Mouse (Mus musculus): Measurements from ENCODE around the gene Trcg1.
"Not testable (repeated sequence)": the region's sequence is repeated elsewhere in the genome, so short reads cannot be mapped to it uniquely, and the experiment has no call there.

The Trcg1 gene

GRCm38 (mm10) chr9:57236256-57236655 is at the start of gene Trcg1:
Gene Trcg1, plus strand, starts transcription at chr9:57236556.
- DNase-seq = no peak

- no peak for DNase-seq
Measured at GRCm38 (mm10) chr9:57196708-57197107, 39.6 kb upstream of the Trcg1 start.

DNA sequence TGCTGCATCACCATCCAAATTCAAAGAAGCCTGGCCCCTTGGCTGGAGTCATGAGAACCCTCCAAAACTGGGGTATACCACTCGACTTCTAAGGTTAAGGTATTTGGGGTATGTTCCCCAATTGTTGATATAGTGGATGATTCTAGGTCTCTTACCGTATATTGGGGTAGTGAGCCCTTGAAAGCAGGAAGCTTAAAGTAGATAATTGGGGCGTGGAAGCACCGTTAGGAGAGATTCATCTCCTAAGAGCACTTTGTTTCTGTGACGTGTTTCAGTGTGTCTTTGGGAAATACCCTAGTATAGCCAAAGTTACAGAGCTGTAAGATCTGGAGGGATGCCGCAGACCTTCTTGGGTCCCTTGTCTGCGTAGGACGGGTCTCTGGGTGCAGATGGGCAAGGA is 38.9 kb upstream of the Trcg1 start:
- no peak for DNase-seq

DNA sequence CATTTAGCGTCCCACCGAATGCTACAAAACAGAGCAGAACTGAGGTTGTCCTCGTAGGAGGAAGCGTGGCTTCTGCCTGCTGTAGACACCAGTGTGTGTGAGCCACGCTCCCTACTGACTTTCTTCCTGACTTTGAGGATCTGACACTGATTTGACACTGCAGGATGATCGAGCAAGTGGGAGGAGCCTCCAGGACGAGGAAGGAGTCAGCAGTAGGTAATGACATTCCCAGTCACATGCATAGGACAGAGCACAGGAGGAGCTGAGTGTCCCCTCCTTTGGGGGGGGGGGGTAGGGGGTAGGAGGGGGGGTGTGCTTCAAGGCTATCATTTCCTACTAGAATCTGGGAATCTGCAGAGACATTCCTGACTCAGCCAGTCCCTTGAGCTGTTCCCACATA is 33.4 kb upstream of the Trcg1 start:
- no peak for DNase-seq

DNA sequence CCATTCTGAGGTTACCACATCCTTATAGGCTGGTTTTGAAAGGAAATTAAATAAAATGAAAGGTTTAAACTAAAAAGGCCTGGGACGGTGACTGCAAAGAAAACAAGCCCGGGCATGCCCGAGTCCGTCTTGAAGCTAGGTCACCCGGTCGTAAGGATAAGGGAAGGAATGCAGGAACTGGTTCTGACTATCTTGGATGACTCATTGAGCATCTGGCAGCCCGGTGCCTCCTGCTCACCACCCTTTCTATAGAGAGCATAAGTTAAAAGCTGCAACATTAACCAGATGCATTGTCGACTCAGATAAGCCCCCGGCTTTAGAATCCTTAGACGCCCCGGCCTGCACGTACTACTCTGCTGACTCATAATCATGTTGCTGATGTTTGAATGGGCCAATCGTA is 32.8 kb upstream of the Trcg1 start:
- not testable (repeated sequence) for DNase-seq

DNA sequence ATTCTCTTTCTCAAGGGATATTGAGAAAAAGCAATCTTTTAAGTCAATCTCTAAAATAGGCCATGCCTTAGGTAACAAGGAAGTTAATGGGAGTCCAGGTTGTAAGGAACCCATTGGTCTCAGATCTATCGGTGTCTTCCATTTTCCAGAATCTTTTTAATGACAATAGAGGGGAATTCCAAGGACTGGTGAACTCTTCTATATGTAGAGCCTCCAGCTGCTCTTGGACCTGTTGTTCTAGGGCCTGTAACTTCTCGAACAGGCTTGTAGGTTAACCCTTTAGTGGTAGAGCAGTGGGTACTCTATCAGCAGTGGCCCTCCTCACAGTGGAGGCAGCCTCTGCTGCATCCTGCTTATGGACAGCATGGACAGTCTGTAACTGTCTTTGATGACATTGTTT is 29.5 kb upstream of the Trcg1 start:
- DNase-seq = no peak

DNA sequence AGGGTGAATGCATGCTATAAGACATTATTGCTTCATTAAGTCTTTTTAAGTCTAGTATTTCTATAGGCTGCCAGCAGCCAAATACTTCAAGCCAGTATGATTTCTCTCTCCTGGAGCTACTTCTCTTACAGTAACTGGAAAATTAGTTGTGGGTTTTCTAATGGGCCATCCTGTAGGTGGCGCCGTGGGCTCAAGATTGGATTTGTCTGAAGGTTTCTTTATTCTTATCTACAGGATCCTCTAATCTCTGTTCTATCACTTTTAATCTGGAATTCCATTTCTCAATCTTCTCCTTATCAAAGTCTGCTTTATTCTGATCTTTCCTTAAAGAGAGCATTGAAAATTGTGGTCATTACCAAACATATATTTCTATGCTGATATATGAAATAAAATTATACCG is 27.0 kb upstream of the Trcg1 start:
- peak; percentile 38 for DNase-seq

GRCm38 (mm10) chr9:57212448-57213222 is 23.7 kb upstream of the Trcg1 start:
- DNase-seq = no peak

DNA sequence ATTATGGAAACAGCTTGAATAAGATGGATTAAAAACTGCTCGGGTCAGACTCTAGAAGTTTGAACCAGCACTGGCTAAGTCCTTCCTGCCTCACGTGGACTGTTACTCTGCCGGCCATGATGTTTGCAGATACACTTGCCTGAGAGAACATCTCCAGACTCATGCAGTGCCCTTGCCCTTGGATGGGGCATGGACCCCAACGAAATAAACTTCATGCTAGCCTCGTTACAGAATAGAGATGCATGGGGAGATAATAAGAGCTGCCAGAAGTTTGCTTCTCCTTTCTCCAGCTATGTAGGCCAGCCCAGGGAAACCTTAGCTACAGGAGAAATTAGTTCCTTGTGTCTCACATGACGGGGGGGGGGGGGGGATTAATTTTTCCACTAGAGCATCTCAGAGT is 21.9 kb upstream of the Trcg1 start:
- no peak for DNase-seq

GRCm38 (mm10) chr9:57217220-57217619 is 19.1 kb upstream of the Trcg1 start:
- no peak for DNase-seq

GRCm38 (mm10) chr9:57218776-57219175 is 17.6 kb upstream of the Trcg1 start:
- DNase-seq = no peak

DNA sequence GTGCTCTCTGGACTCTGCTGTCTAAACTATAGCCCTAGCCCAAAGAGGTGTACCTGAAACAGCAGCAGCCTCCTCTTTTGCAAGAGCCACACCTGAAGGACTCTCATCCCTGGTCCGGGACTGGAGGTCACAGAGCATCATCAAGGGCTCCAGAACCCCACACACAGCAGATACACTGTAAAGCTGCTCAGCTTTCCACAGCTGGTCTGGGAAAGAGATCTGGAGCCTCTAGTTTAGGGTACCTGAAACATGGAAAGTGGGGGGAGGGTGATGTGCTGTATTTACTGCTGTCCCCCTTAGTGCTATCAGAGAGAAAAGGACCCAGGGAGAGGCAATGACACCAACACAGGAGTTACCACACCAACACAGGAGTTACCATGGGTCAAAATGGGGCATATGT is 16.8 kb upstream of the Trcg1 start:
- DNase-seq = no peak

- DNase-seq = peak; percentile 53
Measured at GRCm38 (mm10) chr9:57220356-57220755, 16.0 kb upstream of the Trcg1 start.

DNA sequence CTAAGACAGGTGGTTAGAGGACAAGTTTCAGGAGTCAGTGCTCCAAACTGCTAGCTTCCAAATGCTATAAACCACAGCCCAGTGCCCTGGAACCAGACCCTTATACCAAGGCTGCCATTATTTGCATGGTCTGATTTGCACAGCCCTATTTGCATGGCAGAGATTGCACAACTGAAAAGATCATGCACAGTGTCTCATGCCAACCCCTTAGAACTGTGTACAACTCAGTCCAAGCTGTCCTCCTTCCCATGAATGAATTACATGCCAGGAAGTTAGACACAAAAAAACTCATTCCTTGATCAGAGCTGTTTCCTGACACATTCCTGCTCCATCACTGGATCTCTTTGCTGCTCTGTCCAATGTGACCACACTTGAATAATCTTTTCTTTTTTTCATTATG is 13.0 kb upstream of the Trcg1 start:
- DNase-seq = no peak

DNA sequence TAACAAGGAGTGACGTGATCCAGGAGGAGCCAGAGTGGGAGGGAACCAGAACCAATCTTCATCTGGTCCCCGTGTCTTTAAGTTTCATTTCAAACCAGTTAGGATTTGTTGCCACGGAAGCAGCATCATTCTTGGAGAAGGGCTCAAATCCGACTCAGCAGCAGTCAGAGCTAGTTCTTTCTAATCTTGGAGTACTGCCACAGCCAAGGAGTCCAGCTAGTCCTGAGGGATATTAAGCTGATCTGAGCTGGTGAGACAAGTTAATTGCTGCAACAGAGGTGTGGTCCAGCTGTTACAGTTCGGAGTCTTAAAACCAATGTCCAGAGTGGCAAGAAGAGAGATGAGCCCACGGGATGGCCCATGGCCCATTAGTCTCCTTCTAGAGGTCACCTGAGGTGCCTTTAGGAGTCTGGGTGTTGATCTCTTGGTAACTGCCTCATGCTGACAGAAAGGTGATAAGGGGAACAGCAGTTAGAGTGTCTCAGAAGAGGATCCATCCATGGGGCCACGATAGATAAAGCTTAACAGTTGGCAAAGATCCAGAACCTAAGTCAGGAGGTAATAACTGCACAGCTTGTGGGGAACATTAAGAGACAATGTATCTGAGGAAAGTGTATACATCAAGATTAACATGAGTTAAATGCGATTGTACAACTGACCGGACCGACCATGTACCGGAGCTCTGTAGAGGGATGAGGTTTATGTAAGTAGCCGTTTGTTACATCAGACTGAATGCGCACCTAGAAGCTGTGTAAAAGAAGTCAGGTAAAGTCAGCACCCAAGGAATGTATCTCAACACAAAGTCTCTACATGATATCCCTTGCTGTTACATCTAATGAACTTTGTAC is 10.4 kb upstream of the Trcg1 start:
- no peak for DNase-seq

DNA sequence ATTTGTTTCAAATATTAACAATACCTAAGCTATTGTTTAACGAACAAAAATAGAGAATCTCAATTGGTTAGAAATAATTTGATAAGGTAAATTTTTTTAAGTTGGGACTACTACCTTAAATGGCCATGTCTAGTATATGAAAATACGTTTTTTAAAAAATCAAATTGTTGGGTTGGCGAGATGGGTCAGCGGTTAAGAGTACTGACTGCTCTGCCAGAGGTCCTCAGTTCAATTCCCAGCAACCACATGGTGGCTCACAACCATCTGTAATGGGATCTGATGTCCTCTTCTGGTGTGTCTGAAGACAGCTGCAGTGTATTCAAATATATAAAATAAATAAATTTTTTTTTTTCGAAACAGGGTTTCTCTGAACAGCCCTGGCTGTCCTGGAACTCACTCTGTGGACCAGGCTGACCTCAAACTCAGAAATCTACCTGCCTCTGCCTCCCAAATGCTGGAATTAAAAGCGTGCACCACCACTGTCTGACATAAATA is 9.7 kb upstream of the Trcg1 start:
- not testable (repeated sequence) for DNase-seq

- no peak for DNase-seq
Measured at GRCm38 (mm10) chr9:57227203-57227602, 9.2 kb upstream of the Trcg1 start.

- no peak for DNase-seq
Measured at GRCm38 (mm10) chr9:57228186-57228585, 8.2 kb upstream of the Trcg1 start.

DNA sequence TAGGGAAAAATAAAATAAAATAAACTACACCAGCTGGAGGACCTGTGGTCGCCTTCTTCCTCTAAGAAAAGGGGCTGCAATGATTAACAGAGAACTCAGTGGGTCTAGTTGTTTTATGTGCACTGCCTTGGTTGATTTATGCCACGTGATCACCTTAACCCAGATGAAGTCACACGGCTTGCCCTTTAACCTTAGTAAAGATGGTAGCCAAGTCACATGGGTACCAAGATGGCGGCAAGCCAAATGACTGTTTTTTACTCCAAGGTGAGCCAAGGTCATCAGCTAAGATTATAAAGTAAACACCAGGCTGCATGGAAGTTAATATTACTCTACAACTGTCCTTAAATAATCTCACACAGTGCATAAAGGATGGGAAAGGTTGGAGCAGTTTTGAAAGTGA is 6.6 kb upstream of the Trcg1 start:
- DNase-seq = no peak

DNA sequence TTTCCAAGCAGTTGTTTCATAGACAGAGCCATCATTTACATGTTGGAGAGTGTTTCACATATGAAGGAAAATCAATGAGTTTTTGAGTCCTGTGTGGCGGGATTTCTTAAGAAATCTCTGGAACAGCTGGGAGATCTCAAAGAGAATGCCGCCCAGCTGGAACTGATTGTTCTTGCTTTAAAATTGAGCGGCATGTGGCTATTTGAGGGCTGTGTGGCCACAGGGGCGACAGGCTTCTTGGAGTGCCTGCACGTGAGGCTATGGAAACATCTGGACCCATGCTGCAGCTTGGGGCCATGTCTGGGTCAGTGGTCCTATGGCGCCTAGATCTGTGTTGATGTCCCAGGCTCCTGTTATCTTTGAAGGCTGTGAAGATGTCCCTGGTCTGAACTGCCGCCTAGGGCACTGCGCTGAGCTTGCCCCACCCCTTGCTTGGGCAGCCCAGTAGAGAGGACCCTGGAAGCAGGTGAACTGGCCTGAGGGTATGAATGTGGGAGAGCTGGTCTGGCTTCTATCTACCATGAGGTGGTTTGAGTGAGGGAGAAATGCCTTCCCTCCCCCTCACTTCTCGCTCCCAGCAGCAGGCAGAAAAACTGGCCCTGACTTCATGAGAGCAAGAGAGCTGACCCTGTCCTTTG is 6.1 kb upstream of the Trcg1 start:
- no peak for DNase-seq

- DNase-seq = no peak
Measured at GRCm38 (mm10) chr9:57231536-57232255, 4.7 kb upstream of the Trcg1 start.

GRCm38 (mm10) chr9:57232341-57232940 is 3.9 kb upstream of the Trcg1 start:
- DNase-seq = no peak

Measured in thymus, postnatal 14 days (tissue).